Mouse (Mus musculus) activated CD4-positive, CD25-positive, alpha-beta regulatory T cell (primary cell): ENCODE results near the gene Mad1l1. TPM values are rescaled to one million over a fixed set of nuclear protein-coding genes. Genes with fewer than 3 reads are reported as not detected.

Experiments used
- polyA plus RNA-seq, 2 experiments: library from polyadenylated mRNA; unstranded; fragments of 100-300 nt; shearing (Covaris generic); gene quantifications; one replicate each; pipeline ENCODE4 v1.2.1; 2017

Mad1l1 gene
- polyA plus RNA-seq: 10 to 100 TPM; 15.7 to 19.4 TPM

GRCm38 (mm10) chr5:140321042-140321755, at the start of gene Mad1l1, which contains the start of gene Nudt1:
Mad1l1 (minus strand) TSS chr5:140321552.
Nudt1 (plus strand) TSS chr5:140321656.

GRCm38 (mm10) chr5:140331615-140332512, 10.5 kb upstream of the Mad1l1 start, which contains the start of gene Mrm2:
Mrm2 (minus strand) TSS chr5:140331898.

Other genes starting within 250 kb of the Mad1l1 start
- gene Nudt1, start 104 bp upstream of the Mad1l1 start, polyA plus RNA-seq: 10 to 100 TPM; 15.9 to 19.3 TPM
- gene Mrm2, start 10.3 kb upstream of the Mad1l1 start, polyA plus RNA-seq: 10 to 100 TPM; 12.1 to 13.2 TPM
- under 1 TPM; 0.68 to 0.88 TPM for gene Snx8, start 67.7 kb upstream of the Mad1l1 start, polyA plus RNA-seq
- gene Eif3b, start 97.8 kb upstream of the Mad1l1 start, polyA plus RNA-seq: 100 to 1,000 TPM; 168 to 185 TPM
- gene Gm4869, start 124.1 kb upstream of the Mad1l1 start, polyA plus RNA-seq: not detected
- gene Chst12, start 184.0 kb upstream of the Mad1l1 start, polyA plus RNA-seq: 10 to 100 TPM; 31.1 to 43.3 TPM
- 1 to 10 TPM; 5.6 to 6.6 TPM for gene Grifin, start 243.5 kb upstream of the Mad1l1 start, polyA plus RNA-seq